Mouse (Mus musculus): ENCODE data around the gene Cwc15.

Gene Cwc15

DNA sequence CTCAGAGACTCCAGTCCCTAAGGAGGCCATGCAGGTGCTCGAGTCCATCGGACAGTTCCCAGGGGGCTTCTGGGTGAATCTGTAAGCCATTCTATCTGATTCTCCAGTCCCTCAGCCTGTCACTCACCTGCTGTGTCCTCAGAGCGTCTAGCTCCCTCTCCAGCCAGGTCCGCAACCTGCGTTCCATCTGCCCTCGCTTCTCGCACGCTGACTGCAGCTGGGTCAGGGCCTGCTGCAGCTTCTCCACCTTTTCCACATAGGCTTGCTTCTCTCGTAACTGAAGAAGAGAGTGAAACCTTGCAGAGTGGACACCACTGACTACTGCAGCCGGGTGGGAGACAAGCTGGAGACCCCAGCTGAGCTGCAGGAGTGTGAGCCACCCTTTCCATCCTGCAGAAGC is 57.9 kb downstream of the Cwc15 start:
- DNase-seq = no peak

DNA sequence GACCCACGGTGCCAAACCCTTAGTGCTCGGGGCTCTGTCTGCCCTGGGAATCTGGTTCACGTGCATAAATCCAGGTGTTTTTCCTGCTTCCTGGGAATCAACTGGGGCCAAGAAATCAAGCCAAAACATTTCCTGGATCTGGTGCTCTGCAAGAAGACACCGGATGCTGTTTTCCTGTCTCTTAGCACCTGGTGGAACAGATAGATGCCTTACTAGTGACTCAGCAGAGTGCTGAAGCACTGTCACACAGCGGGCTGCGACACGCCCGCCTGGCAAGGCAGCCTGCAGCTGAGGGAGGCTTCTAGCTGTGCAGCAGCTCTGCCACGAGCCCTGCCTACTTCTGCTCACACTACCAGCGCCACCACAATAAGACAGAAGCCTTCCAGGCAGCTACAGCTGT is 59.0 kb downstream of the Cwc15 start:
- DNase-seq = no peak

DNA sequence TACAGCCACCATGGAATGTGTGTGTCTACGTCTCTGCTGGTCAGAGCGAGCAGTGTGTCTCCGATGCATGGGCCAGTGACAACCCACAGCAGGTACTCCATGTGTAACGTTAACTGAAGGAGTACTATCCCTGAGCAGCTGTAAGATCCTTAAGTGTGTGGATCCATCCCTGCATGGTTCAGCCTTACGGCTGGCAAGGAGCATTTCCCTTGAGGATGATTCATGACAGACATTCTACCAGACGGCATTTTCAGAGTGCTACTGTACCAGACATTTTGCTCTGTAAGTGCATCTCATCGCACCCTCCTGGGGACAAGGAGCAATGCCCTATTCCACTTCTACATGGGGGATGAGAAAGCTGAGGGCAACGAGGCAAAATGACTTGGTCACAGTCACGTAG is 59.6 kb downstream of the Cwc15 start:
- no peak for DNase-seq

Data from lung, postnatal 14 days (tissue).